Mouse (Mus musculus) neutrophil, adult 5-6 weeks (primary cell): ENCODE data around the gene Erlec1. TPM values are rescaled to one million over a fixed set of nuclear protein-coding genes. Genes with fewer than 3 reads are reported as not detected.

Experiments used
- ATAC-seq: fragments of 151-379, 151-347 bp; 2 replicates; pipeline ENCODE4 v1.8.0; 2017; ENCODE audit warnings: mild to moderate bottlenecking, moderate TSS enrichment; ENCODE audit not compliant: insufficient number of reproducible peaks, poor library complexity, low FRiP score, severe bottlenecking; ENCODE audit errors: extremely low read depth
- total RNA-seq: library from RNA; stranded (forward); fragments of 200-1000 nt; gene quantifications from 2 replicates; pipeline ENCODE4 v1.2.3, GENCODE M21; 2017

Gene Erlec1
- total RNA-seq, 1 experiment from 2014 or later = 18.4 TPM

DNA sequence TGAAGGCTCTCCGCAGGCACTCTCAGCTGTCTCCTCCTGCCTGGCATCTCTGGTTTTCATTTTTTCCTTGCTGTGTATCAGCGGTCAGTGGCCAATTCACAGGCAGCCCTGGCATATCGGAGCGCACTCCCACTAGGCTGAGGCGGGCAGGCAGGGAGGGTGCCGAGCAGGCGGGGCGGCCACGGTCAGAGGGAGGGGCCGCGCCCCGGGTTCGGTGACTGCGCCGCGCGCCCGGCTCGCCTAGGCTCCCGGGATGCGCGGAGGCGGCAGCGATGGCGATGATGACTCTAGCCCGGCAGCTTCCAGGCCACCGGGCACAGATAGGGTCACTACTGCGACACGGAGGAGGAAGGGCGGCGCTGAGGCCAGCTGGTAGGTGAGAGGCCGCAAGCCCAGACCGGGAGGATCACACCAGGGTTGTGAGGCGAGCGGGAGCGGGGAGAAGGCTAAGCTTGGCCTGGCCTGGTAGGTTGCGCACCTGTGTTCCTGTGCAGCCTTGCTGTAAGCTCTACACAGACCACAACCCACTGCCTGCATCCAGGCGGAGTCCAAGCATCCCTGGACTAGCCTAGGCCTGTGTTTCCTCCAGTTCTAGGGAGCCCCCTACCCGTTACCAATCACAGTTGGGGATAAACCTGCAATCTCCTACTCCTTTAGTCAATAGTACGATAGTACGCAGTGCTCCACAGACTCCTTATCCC, 68.8 kb downstream of the Erlec1 start, which contains the start of the genes Gpr75 and Asb3:
Gene Gpr75, plus strand, starts transcription at position 188 of the 701 bp plus-strand sequence.
Gene Asb3, plus strand, starts transcription at position 246 of the 701 bp plus-strand sequence.
- no peak for ATAC-seq

Other genes with a start within 250 kb of the Erlec1 start
- 64.2 and 70.0 TPM in 2 replicates for gene Psme4, start 182.6 kb downstream of the Erlec1 start, total RNA-seq
- 0.12 TPM in 1 of 2 replicates, not detected in the other for gene Gpr75, start 69.0 kb downstream of the Erlec1 start, total RNA-seq
- gene Asb3, start 68.9 kb downstream of the Erlec1 start, total RNA-seq = 20.1 and 26.9 TPM in 2 replicates
- 5.5 and 9.1 TPM in 2 replicates for gene Chac2, start 32.0 kb upstream of the Erlec1 start, total RNA-seq
- not detected in 2 replicates for gene Gm17332, start 228.1 kb upstream of the Erlec1 start, total RNA-seq